Mouse (Mus musculus) MEL (cell line): ENCODE data around the gene Vstm2b. TPM values are rescaled to one million over a fixed set of nuclear protein-coding genes. Genes with fewer than 3 reads are reported as not detected.

Experiments
- DNase-seq: peaks from one replicate; pipeline ENCODE4 v3.0.0; 2011; ENCODE audit warnings: low read depth, low spot score
- H3K27ac ChIP-seq: 2 replicates; pipeline ENCODE4 v1.5.1; 2012; ENCODE audit warnings: low read depth, mild to moderate bottlenecking, control low read depth, low read length, moderate library complexity; ENCODE audit not compliant: control insufficient read depth
- H3K27me3 ChIP-seq, 2 experiments: fragments of 150-350 bp in 1 of 2; sonication (generic) in 1 of 2; 2 replicates each; pipeline ENCODE4 v1.6.1; 2012; ENCODE audit warnings: low read length in 2 of 2, mild to moderate bottlenecking in 2 of 2, improper control_type of control experiment in 1 of 2, moderate library complexity in 1 of 2; ENCODE audit not compliant: insufficient read depth in 2 of 2, control insufficient read depth in 1 of 2
- H3K36me3 ChIP-seq, 2 experiments: 2 replicates each; pipeline ENCODE4 v1.6.1; 2012 to 2014; ENCODE audit warnings: low read length in 2 of 2, improper control_type of control experiment in 1 of 2, inconsistent platforms in 1 of 2, mild to moderate bottlenecking in 1 of 2; ENCODE audit not compliant: insufficient read depth in 2 of 2, control insufficient read depth in 1 of 2
- H3K4me1 ChIP-seq, 2 experiments: fragments of 150-350 bp in 1 of 2; sonication (generic) in 1 of 2; 2 replicates each; pipeline ENCODE4 v1.6.1; 2012; ENCODE audit warnings: low read length in 2 of 2, improper control_type of control experiment in 1 of 2, mild to moderate bottlenecking in 1 of 2; ENCODE audit not compliant: insufficient read depth in 2 of 2, control insufficient read depth in 1 of 2
- H3K4me3 ChIP-seq, 2 experiments: fragments of 150-350 bp in 1 of 2; sonication (generic) in 1 of 2; 2 replicates each; pipeline ENCODE4 v1.5.1; 2012; ENCODE audit warnings: low read depth in 2 of 2, low read length in 2 of 2, mild to moderate bottlenecking in 2 of 2, moderate library complexity in 2 of 2, control low read depth in 1 of 2, improper control_type of control experiment in 1 of 2; ENCODE audit not compliant: control insufficient read depth in 1 of 2, insufficient read depth in 1 of 2
- H3K79me2 ChIP-seq: 2 replicates; pipeline ENCODE4 v1.6.1; 2012; ENCODE audit warnings: mild to moderate bottlenecking, low read length, moderate library complexity; ENCODE audit not compliant: control insufficient read depth, poor library complexity, insufficient read depth
- H3K9ac ChIP-seq: 2 replicates; pipeline ENCODE4 v1.6.1; 2012; ENCODE audit warnings: low read depth, mild to moderate bottlenecking, control low read depth, low read length, moderate library complexity; ENCODE audit not compliant: control insufficient read depth, poor library complexity, severe bottlenecking
- H3K9me3 ChIP-seq: fragments of 150-350 bp; sonication (generic); replicated peaks from 2 replicates; pipeline ENCODE4 v1.6.1; 2012; ENCODE audit warnings: mild to moderate bottlenecking, low read length, improper control_type of control experiment, moderate library complexity; ENCODE audit not compliant: insufficient read depth
- BHLHE40 ChIP-seq: IDR thresholded peaks from 2 replicates; pipeline ENCODE4 v1.6.1; 2012; ENCODE audit warnings: low read depth, mild to moderate bottlenecking, inconsistent platforms, low read length, improper control_type of control experiment, borderline replicate concordance
- CHD2 ChIP-seq: IDR thresholded peaks from 2 replicates; pipeline ENCODE4 v1.6.1; 2011; ENCODE audit warnings: low read length, improper control_type of control experiment
- CTCF ChIP-seq, 3 experiments: IDR thresholded peaks in 2 of 3; conservative IDR thresholded peaks in 1 of 3; 2 replicates each; pipeline ENCODE4 v1.5.1; 2011 to 2012; ENCODE audit warnings: low read length in 3 of 3, low read depth in 2 of 3, mild to moderate bottlenecking in 2 of 3, improper control_type of control experiment in 1 of 3, inconsistent platforms in 1 of 3, mixed read lengths in 1 of 3, moderate library complexity in 1 of 3; ENCODE audit not compliant: control insufficient read depth in 1 of 3, insufficient read depth in 1 of 3, poor library complexity in 1 of 3, severe bottlenecking in 1 of 3
- E2F4 ChIP-seq: IDR thresholded peaks from 2 replicates; pipeline ENCODE4 v1.6.1; 2011; ENCODE audit warnings: low read depth, low read length, improper control_type of control experiment, borderline replicate concordance
- ELF1 ChIP-seq: IDR thresholded peaks from 2 replicates; pipeline ENCODE4 v1.6.1; 2014; ENCODE audit warnings: low read depth, mild to moderate bottlenecking, inconsistent platforms, low read length, improper control_type of control experiment, moderate library complexity
- EP300 ChIP-seq, 2 experiments: IDR thresholded peaks; 2 replicates each; pipeline ENCODE4 v1.6.1; 2011; ENCODE audit warnings: improper control_type of control experiment in 2 of 2, low read length in 2 of 2, low read depth in 1 of 2, mild to moderate bottlenecking in 1 of 2
- GABPA ChIP-seq: IDR thresholded peaks from 2 replicates; pipeline ENCODE4 v1.6.1; 2012; ENCODE audit warnings: low read depth, mild to moderate bottlenecking, inconsistent platforms, low read length, improper control_type of control experiment, moderate library complexity
- GATA1 ChIP-seq: IDR thresholded peaks from 2 replicates; pipeline ENCODE4 v1.6.1; 2011; ENCODE audit warnings: low read depth, low read length, improper control_type of control experiment
- HCFC1 ChIP-seq: IDR thresholded peaks from 2 replicates; pipeline ENCODE4 v1.6.1; 2012; ENCODE audit warnings: low read depth, mild to moderate bottlenecking, inconsistent platforms, low read length, improper control_type of control experiment, moderate library complexity
- MAX ChIP-seq: IDR thresholded peaks from 2 replicates; pipeline ENCODE4 v1.6.1; 2011; ENCODE audit warnings: low read length, improper control_type of control experiment
- MAZ ChIP-seq: IDR thresholded peaks from 2 replicates; pipeline ENCODE4 v1.6.1; 2012; ENCODE audit warnings: low read depth, mild to moderate bottlenecking, inconsistent platforms, low read length, improper control_type of control experiment
- MXI1 ChIP-seq: IDR thresholded peaks from 2 replicates; pipeline ENCODE4 v1.6.1; 2011; ENCODE audit warnings: mild to moderate bottlenecking, low read depth, low read length, improper control_type of control experiment
- MYB ChIP-seq: IDR thresholded peaks from 2 replicates; pipeline ENCODE4 v1.6.1; 2011; ENCODE audit warnings: mild to moderate bottlenecking, low read depth, low read length, improper control_type of control experiment
- NELFE ChIP-seq: IDR thresholded peaks from 2 replicates; pipeline ENCODE4 v1.6.1; 2011; ENCODE audit warnings: low read depth, low read length, improper control_type of control experiment
- NRF1 ChIP-seq: IDR thresholded peaks from 2 replicates; pipeline ENCODE4 v1.6.1; 2014; ENCODE audit warnings: low read depth, mild to moderate bottlenecking, inconsistent platforms, low read length, improper control_type of control experiment, moderate library complexity; ENCODE audit not compliant: poor library complexity, insufficient read depth, severe bottlenecking
- POLR2AphosphoS2 ChIP-seq: IDR thresholded peaks from 2 replicates; pipeline ENCODE4 v1.6.1; 2011; ENCODE audit warnings: low read length, improper control_type of control experiment
- SIN3A ChIP-seq: IDR thresholded peaks from 2 replicates; pipeline ENCODE4 v1.6.1; 2012; ENCODE audit warnings: low read length, improper control_type of control experiment, inconsistent platforms
- SMC3 ChIP-seq: IDR thresholded peaks from 2 replicates; pipeline ENCODE4 v1.6.1; 2011; ENCODE audit warnings: low read depth, low read length, improper control_type of control experiment
- TAL1 ChIP-seq: IDR thresholded peaks from 2 replicates; pipeline ENCODE4 v1.6.1; 2012; ENCODE audit warnings: mild to moderate bottlenecking, inconsistent platforms, low read length, moderate library complexity, mixed read lengths
- TBP ChIP-seq: IDR thresholded peaks from 2 replicates; pipeline ENCODE4 v1.8.0; 2011; ENCODE audit warnings: low read depth, low read length, improper control_type of control experiment
- TCF12 ChIP-seq: IDR thresholded peaks from 2 replicates; pipeline ENCODE4 v1.6.1; 2014; ENCODE audit warnings: low read depth, mild to moderate bottlenecking, inconsistent platforms, low read length, improper control_type of control experiment, moderate library complexity
- UBTF ChIP-seq: IDR thresholded peaks from 2 replicates; pipeline ENCODE4 v1.6.1; 2012; ENCODE audit warnings: low read depth, mild to moderate bottlenecking, inconsistent platforms, low read length, improper control_type of control experiment, moderate library complexity, borderline replicate concordance; ENCODE audit not compliant: insufficient read depth
- USF1 ChIP-seq: IDR thresholded peaks from 2 replicates; pipeline ENCODE4 v1.6.1; 2014; ENCODE audit warnings: low read depth, mild to moderate bottlenecking, inconsistent platforms, low read length, improper control_type of control experiment, moderate library complexity
- ZC3H11A ChIP-seq: IDR thresholded peaks from 2 replicates; pipeline ENCODE4 v1.6.1; 2012; ENCODE audit warnings: low read depth, mild to moderate bottlenecking, inconsistent platforms, low read length, improper control_type of control experiment
- ZMIZ1 ChIP-seq: IDR thresholded peaks from 2 replicates; pipeline ENCODE4 v1.6.1; 2012; ENCODE audit warnings: low read depth, mild to moderate bottlenecking, inconsistent platforms, low read length, improper control_type of control experiment, moderate library complexity
- ZNF384 ChIP-seq: IDR thresholded peaks from 2 replicates; pipeline ENCODE4 v1.6.1; 2012; ENCODE audit warnings: low read depth, mild to moderate bottlenecking, inconsistent platforms, low read length, improper control_type of control experiment
- polyA plus RNA-seq, 2 experiments: library from polyadenylated mRNA; stranded (reverse) in 1 of 2; unstranded in 1 of 2; fragments of >175 nt in 1 of 2; fragments of >200 nt in 1 of 2; gene quantifications; 2 replicates each; pipeline versions ENCODE4 v1.2.1 to v1.2.4; 2012; ENCODE audit warnings: low replicate concordance in 2 of 2, low read depth in 1 of 2; ENCODE audit not compliant: insufficient read length in 2 of 2, insufficient read depth in 1 of 2, missing spikeins in 1 of 2
- total RNA-seq: library from RNA; depleted of rRNA; stranded (reverse); fragments of 300-350 nt; gene quantifications from 2 replicates; pipeline ENCODE4 v1.2.3, GENCODE M21; 2012

Vstm2b gene
- total and polyA plus RNA-seq, 3 experiments = not detected

DNA sequence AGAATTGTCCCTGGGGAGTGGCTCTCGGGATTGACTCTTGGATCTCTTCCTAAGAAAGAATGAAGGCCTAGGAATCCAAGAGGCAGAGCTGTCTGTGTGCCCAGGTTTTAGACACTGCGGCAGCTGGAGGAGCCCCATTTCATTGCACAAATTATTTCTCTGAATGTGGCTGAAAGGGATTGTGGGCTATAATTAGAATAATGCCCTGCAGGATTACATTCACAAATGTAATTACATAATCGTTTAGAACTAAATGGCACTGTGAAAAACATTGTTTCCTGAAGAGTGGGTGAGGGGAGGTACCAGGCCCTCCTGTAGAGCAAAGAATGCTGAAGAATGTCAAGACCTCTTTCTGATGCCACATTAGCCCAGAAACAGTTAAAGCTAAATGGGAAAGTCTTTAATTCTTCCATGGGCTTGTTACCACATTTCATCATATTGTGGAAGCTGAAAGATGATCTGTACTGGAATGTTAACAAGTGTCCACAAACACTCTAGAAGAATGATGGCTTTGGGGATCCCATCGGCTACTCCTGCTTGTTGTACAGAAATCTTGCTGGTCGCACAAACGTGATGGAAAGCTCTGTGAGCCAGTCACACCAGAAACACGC, 24.6 kb upstream of the Vstm2b start:
- H3K79me2 ChIP-seq = no peaks in the 10 kb centered on the region
- no peaks in the 10 kb centered on the region for H3K36me3 ChIP-seq
- TF ChIP-seq TAL1 (no peak), UBTF (no peak), ZNF384 (no peak), MXI1 (no peak), NELFE (no peak), HCFC1 (no peak), MAZ (no peak), CHD2 (no peak), ZC3H11A (no peak), ELF1 (no peak), TCF12 (no peak), MAX (no peak), NRF1 (no peak), GATA1 (no peak), GABPA (no peak), POLR2AphosphoS2 (no peak), SMC3 (no peak), E2F4 (no peak), ZMIZ1 (no peak), CTCF (IDR thresholded peaks at IDR 0.05 in 2 of 3, conservative IDR thresholded peaks at IDR 0.05 in 1 of 3; ENCODE audit: control insufficient read depth in 1 of 3, insufficient read depth in 1 of 3, low read depth in 2 of 3, low read length in 3 of 3, poor library complexity in 1 of 3, severe bottlenecking in 1 of 3) (no peak)
- H3K27me3 ChIP-seq = no peaks in the 10 kb centered on the region
- no peak for DNase-seq
- no peak overlapping the region for H3K27ac ChIP-seq
- H3K4me3 ChIP-seq = no peak overlapping the region
- H3K4me1 ChIP-seq = no peaks in the 10 kb centered on the region
- no peaks in the 10 kb centered on the region for H3K9me3 ChIP-seq
- no peak overlapping the region for H3K9ac ChIP-seq

DNA sequence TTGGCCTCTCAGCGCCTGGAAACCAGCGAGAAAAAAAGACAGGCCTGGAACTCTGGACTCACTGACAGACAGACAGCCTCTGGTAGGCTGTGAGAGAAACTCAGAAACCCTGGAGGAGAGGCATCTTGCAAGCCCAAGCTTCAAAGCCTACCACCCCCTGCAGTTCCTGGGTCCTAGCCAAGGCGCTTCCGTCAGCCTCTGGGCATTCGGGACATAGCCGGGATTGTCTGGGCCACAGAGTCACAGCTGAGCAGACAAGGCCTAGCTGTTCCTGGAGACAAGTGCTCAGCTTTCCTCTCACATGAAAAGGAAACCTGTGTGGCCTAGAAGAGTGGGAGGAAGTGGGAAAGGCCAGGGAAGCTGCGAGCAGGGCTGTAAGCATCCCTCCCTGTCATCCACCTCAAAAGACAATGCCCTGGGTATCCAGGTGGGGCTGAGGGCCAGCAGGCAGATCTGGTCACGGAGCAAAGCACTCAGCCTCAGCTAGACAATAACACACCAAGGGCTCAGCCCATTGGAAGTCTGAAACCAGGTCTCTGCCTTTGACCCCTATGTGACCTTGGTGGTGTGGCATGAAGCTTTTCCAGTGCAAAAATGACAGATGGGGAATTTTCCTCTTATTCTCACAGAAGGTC, 13.2 kb upstream of the Vstm2b start:
- no peak overlapping the region for H3K27ac ChIP-seq
- no peaks in the 10 kb centered on the region for H3K36me3 ChIP-seq
- H3K4me3 ChIP-seq = no peak overlapping the region
- no peak overlapping the region for H3K9ac ChIP-seq
- DNase-seq = no peak
- H3K79me2 ChIP-seq = no peaks in the 10 kb centered on the region
- no peaks in the 10 kb centered on the region for H3K27me3 ChIP-seq
- no peaks in the 10 kb centered on the region for H3K4me1 ChIP-seq
- TF ChIP-seq MXI1 (no peak), NRF1 (no peak), MYB (no peak), EP300 (IDR thresholded peaks at IDR 0.05; ENCODE audit: low read depth in 1 of 2, low read length in 2 of 2) (no peak), TBP (no peak), USF1 (no peak), SIN3A (no peak), BHLHE40 (no peak)
- TF ChIP-seq, all 39 proteins: peak for 0
- no peaks in the 10 kb centered on the region for H3K9me3 ChIP-seq
